Mouse (Mus musculus) ES-E14 (cell line): Measurements from ENCODE around the gene Polr2b.

Experiments used
- HCFC1 ChIP-seq: IDR thresholded peaks from 2 replicates; pipeline ENCODE4 v1.6.1; 2012; ENCODE audit warnings: low read length, inconsistent platforms, borderline replicate concordance; ENCODE audit not compliant: insufficient read depth
- ZNF384 ChIP-seq: IDR thresholded peaks from 2 replicates; pipeline ENCODE4 v1.6.1; 2012; ENCODE audit warnings: low read depth, low read length, inconsistent platforms

- TF ChIP-seq HCFC1 = no peak
- no peak for TF ChIP-seq ZNF384
Measured at GRCm38 (mm10) chr5:77367145-77367544, 57.2 kb downstream of the Polr2b start.
